Mouse (Mus musculus) natural killer cell, adult 2 months (primary cell): Measurements from ENCODE around the gene Sh2d4b.

Experiments
- DNase-seq, 2 experiments: peaks; one replicate each; pipeline ENCODE4 v3.0.0; 2022; ENCODE audit warnings: low spot score in 2 of 2

Gene Sh2d4b

GRCm38 (mm10) chr14:40906770-40907169, 13.7 kb upstream of the Sh2d4b start:
- no peak for DNase-seq

- no peak for DNase-seq
These were observed 12.7 kb upstream of the Sh2d4b start for GRCm38 (mm10) chr14:40905813-40906212.

GRCm38 (mm10) chr14:40902307-40903055, 9.4 kb upstream of the Sh2d4b start:
- DNase-seq: no peak

DNA sequence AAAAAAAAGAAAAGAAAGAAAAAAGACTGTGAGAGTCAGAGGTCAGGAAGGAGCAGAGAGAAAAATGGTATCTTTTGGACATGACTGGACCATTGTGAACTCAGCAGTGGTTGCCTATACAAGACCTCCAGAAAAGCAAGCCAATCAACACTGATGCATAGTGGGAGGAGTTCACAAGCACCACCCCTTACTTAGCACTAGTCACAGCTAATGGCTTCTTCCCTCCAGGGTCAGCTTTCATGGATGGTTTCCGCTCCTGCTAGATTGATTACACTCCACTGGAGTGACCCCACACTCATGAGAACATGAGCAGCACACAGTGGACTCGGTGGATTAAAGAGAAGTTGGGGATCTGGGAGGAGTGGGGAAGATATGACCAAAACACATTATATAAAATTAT, 7.2 kb upstream of the Sh2d4b start:
- DNase-seq: no peak

GRCm38 (mm10) chr14:40897916-40898315, 4.8 kb upstream of the Sh2d4b start:
- DNase-seq: no peak

GRCm38 (mm10) chr14:40895681-40896080, 2.6 kb upstream of the Sh2d4b start:
- DNase-seq: no peak

GRCm38 (mm10) chr14:40894576-40895247, 1.6 kb upstream of the Sh2d4b start:
- DNase-seq: peak; percentile 13 to 55

DNA sequence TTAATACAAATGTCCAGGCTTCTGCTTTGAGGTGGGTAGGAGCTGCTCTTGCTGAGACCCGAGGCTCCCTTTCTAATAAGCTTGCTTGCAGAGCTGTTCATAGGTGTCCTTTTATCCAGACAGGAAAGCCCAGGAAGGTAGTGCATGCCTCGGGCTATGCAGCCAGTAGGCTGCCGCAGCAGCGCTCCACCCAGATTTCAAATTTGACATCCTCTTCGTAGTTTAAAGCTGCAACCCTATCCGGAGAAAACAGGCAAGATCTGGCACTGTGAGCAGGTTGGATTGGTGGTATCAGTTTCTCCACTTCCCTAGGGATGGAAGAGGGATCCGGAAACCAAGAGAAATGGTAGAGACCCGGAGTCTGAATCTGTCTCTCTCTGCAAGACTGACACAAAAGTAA, 818 bp upstream of the Sh2d4b start:
- DNase-seq: no peak

DNA sequence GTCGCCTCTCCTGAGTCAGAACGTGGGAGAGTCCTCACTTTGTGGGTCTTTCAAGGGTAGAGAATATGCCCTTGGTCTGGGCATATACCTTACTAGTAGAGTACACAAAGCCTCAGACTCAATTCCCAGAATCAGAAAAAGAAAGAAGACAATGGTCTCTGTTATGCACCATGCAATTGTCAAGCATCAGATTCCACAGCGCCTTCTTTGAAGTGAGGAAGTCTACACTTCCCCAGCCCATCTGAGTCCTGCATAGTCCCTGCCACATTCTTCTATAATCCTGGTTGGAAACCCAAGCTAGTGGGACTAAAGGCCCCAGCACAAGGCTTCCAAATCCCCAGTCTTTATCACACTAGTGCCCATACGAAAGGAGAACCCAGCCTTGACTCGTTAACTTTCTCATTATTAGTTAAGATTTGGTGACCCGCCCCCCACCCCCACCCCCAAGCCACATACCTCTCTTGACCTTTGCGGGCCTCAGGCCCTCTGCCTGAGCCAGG, 690 bp downstream of the Sh2d4b start:
- no peak for DNase-seq

GRCm38 (mm10) chr14:40891506-40891905, 1.6 kb downstream of the Sh2d4b start:
- DNase-seq: no peak

GRCm38 (mm10) chr14:40889704-40890103, 3.4 kb downstream of the Sh2d4b start:
- no peak for DNase-seq

DNA sequence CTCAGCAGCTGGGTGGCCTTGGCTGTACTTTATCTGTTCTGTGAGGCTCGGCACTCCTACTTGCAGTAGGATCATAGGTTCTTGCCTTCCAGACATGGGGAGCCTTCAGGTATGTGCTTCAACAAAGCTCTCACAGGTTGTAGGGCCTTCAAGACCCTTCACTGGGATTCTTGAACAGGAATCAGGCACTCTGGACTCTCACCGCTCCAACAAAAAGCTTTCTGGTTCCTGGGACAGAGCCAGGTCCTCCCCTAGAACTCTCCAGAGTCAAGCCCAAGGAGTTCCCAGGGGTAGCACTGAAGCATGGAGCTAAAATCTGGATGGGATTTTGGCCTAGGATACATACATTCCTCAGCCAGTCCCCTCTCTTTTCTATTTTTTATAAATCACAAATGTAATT, 3.9 kb downstream of the Sh2d4b start:
- DNase-seq: no peak

- no peak for DNase-seq
These were observed 6.5 kb downstream of the Sh2d4b start for GRCm38 (mm10) chr14:40886428-40887202.

- no peak for DNase-seq
These were observed 7.3 kb downstream of the Sh2d4b start for GRCm38 (mm10) chr14:40885752-40886151.

GRCm38 (mm10) chr14:40885225-40885624, 7.8 kb downstream of the Sh2d4b start:
- no peak for DNase-seq

- no peak for DNase-seq
These were observed 18.5 kb downstream of the Sh2d4b start for GRCm38 (mm10) chr14:40874565-40874964.

- DNase-seq: no peak
These were observed 19.1 kb downstream of the Sh2d4b start for GRCm38 (mm10) chr14:40873961-40874360.

DNA sequence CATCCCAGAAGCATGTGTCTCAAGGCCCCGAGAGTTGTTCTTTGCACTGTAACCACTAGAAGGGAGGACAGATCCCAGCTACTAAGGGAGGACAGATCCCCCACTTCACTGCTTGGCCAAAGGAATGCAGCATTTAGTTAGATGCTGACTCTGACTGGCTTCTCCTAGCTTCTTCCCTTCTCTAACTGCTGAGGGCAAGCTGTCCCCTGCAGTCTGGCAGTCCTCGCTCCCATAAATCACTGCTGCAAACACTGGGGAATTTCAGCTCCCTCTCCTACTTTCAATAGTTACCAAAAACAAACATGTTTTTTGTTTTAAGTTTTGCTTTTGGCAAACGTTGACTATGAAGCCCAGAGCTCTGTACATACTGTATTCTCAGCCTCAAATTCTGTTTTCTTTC, 22.5 kb downstream of the Sh2d4b start:
- DNase-seq: no peak

DNA sequence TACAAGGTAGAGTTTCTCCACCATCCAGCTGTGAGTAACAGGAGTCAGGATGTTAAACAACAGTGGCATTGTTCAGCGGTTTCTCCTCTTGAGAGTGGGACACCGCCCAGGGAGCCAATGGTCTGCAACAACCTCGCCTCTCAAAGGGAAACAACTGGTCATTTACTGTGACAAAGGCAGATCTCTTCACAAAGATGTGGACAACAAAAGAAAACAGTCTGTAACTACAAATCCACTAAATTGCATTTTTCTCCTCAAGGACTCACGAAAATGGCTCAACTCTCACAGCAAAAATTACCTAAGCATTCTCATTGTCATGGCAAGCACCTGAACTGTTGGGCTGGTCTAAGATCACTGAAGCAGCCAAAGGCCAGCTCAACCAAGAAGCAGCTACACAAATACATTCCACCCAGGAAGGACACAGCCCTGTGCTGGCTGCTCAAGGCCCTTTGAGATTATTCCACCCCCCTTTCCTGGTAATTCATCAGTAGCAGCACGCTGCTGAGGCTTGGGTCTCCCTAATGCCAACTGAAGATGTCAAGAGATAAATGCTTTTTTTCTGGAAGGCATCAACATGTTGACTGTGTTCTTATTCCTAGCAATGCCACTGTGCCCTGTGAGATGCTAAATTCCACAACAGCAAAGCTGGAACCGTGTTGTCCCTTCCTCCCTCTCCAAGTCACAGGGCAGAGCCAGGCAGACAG, 28.1 kb downstream of the Sh2d4b start:
- DNase-seq: no peak

GRCm38 (mm10) chr14:40863659-40864058, 29.4 kb downstream of the Sh2d4b start:
- no peak for DNase-seq

DNA sequence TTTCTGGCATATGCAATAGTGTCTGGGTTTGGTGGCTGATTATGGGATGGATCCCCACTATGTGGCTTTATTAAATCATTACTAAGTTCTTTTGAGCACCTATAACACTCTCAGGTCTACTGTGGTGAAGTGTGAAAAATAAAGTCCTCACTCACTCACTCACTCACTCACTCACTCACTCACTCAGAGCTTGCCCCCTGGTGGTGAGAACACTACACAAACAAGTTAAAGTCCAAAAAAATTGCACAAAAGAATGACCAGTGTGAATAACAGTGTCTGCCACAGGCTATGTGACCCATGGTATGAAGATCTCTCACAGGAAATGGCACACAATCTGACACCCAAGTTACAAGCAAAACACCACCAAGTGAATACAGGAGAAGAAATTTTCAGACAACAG, 30.0 kb downstream of the Sh2d4b start:
- DNase-seq: no peak

DNA sequence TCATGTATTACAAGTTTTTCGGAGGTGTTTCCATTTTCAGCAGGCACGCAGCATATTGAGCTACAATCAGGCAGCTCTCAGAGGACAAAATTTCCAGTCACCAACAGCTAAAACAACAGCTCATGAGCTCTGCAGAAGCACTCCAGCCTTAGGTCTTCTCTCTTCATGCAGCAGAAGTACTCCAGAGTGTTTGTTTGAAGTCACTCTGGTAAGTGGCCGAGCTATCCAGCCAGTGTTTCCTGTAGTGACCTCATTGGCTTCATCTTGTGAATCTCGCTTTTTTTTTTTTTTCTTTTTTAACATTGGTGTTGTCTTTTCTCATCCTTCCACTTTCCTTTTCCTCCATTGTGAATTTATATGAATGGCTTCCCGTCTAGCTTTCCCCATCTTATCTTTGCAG, 40.1 kb downstream of the Sh2d4b start:
- DNase-seq: no peak
